Mouse (Mus musculus) kidney, embryonic 16.5 days (tissue): ENCODE data around the gene Tcf3. TPM values are rescaled to one million over a fixed set of nuclear protein-coding genes. Genes with fewer than 3 reads are reported as not detected.

Experiments used
- ATAC-seq: fragments of 200-750 bp; cut with Nextera tagmentation; 2 replicates; pipeline ENCODE4 v1.8.0; 2017; ENCODE audit warnings: moderate TSS enrichment; ENCODE audit not compliant: low FRiP score, low TSS enrichment
- H3K27ac ChIP-seq: fragments of 300-500 bp; sonication (generic); 2 replicates; pipeline ENCODE4 v1.5.1; 2014; ENCODE audit warnings: low read length
- H3K27me3 ChIP-seq: fragments of 300-500 bp; sonication (generic); 2 replicates; pipeline ENCODE4 v1.6.1; 2014; ENCODE audit warnings: low read length, control low read depth, mixed read lengths; ENCODE audit not compliant: insufficient read depth
- H3K36me3 ChIP-seq: fragments of 300-500 bp; sonication (generic); 2 replicates; pipeline ENCODE4 v1.6.1; 2014; ENCODE audit warnings: low read length, control low read depth, mixed read lengths; ENCODE audit not compliant: insufficient read depth
- H3K4me1 ChIP-seq: fragments of 300-500 bp; sonication (generic); 2 replicates; pipeline ENCODE4 v1.6.1; 2014; ENCODE audit warnings: low read length, control low read depth, mixed read lengths; ENCODE audit not compliant: insufficient read depth
- H3K4me2 ChIP-seq: fragments of 300-500 bp; sonication (generic); replicated peaks from 2 replicates; pipeline ENCODE4 v1.6.1; 2014; ENCODE audit warnings: low read depth, low read length
- H3K4me3 ChIP-seq: fragments of 300-500 bp; sonication (generic); 2 replicates; pipeline ENCODE4 v1.5.1; 2014; ENCODE audit warnings: mild to moderate bottlenecking, low read length
- H3K9ac ChIP-seq: fragments of 300-500 bp; sonication (generic); replicated peaks from 2 replicates; pipeline ENCODE4 v1.6.1; 2014; ENCODE audit warnings: low read length
- H3K9me3 ChIP-seq: fragments of 300-500 bp; sonication (generic); 2 replicates; pipeline ENCODE4 v1.6.1; 2016; ENCODE audit warnings: low read length, control low read depth
- WGBS: fragments of 180-500 bp; shearing (Covaris S2); extraction: QIAGEN DNeasy Blood & Tissue Kit; methylation state at CpG from one replicate; pipeline ENCODE4 v1.1.7; 2014; 5-methylcytosine and 5-hydroxymethylcytosine counted together
- polyA plus RNA-seq: library from polyadenylated mRNA; unstranded; fragments of >200 nt; fragmentation: Nextera tagmentation; extraction: Ambion mirVana; gene quantifications from 2 replicates; pipeline ENCODE4 v1.2.1, GENCODE M21; 2015

Tcf3 gene
- polyA plus RNA-seq, 1 experiment from 2014 or later = 118 TPM

- no peaks in the 10 kb centered on the region for H3K9me3 ChIP-seq
- WGBS = 79% methylated on average over 9 of the region's 9 CpGs
Measured at GRCm38 (mm10) chr10:80390697-80391096, 42.8 kb downstream of the Tcf3 start.

GRCm38 (mm10) chr10:80389185-80389708 is 44.2 kb downstream of the Tcf3 start:
- Histone ChIP-seq H3K27ac (no peak overlapping the region), H3K4me1 (peaks cover 23% of the 10 kb centered on the region), H3K9ac (no peak overlapping the region), H3K4me2 (no peak overlapping the region), H3K4me3 (no peak overlapping the region), H3K36me3 (peaks cover 44% of the 10 kb centered on the region), H3K27me3 (no peaks in the 10 kb centered on the region), H3K9me3 (no peaks in the 10 kb centered on the region)
- WGBS = 76% methylated on average over 4 of the region's 4 CpGs
- ATAC-seq = no peak

More at GRCm38 (mm10) chr10:80390697-80391096, 42.8 kb downstream of the Tcf3 start:
- H3K27me3 ChIP-seq = no peaks in the 10 kb centered on the region
- peaks cover 10% of the 10 kb centered on the region for H3K4me1 ChIP-seq
- ATAC-seq = no peak
- peaks cover 52% of the 10 kb centered on the region for H3K36me3 ChIP-seq
- no peak overlapping the region for H3K4me3 ChIP-seq
- no peak overlapping the region for H3K4me2 ChIP-seq
- no peak overlapping the region for H3K27ac ChIP-seq
- no peak overlapping the region for H3K9ac ChIP-seq

GRCm38 (mm10) chr10:80388731-80389130 is 44.7 kb downstream of the Tcf3 start:
- H3K4me3 ChIP-seq = peak overlapping the region; percentile 79; the same call in 1 of the 2 replicates
- no peaks in the 10 kb centered on the region for H3K9me3 ChIP-seq
- no peaks in the 10 kb centered on the region for H3K27me3 ChIP-seq
- no peak for ATAC-seq
- peak overlapping the region; percentile 83; the same call in 1 of the 2 replicates for H3K27ac ChIP-seq
- peaks cover 27% of the 10 kb centered on the region for H3K4me1 ChIP-seq
- peaks cover 39% of the 10 kb centered on the region for H3K36me3 ChIP-seq
- H3K9ac ChIP-seq = no peak overlapping the region; the same call in 1 of the 2 replicates
- WGBS = 9% methylated on average over 2 of the region's 2 CpGs
- peak overlapping the region; percentile 90; the same call in 1 of the 2 replicates for H3K4me2 ChIP-seq

- H3K4me1 ChIP-seq = peaks cover 35% of the 10 kb centered on the region
- peak within 1 kb of the TSS; percentile 90 for H3K4me2 ChIP-seq
- H3K27me3 ChIP-seq = no peaks in the 10 kb centered on the region
- WGBS = 0% methylated on average over 6 of the region's 61 CpGs
- ATAC-seq = peak; percentile 37; the same call in 1 of the 2 replicates
- H3K4me3 ChIP-seq = peak within 1 kb of the TSS; percentile 79
- no peaks in the 10 kb centered on the region for H3K9me3 ChIP-seq
- H3K36me3 ChIP-seq = peaks cover 38% of the 10 kb centered on the region
- H3K27ac ChIP-seq = peak within 1 kb of the TSS; percentile 85
- H3K9ac ChIP-seq = peak within 1 kb of the TSS; percentile 99
Measured at GRCm38 (mm10) chr10:80387522-80387959, 45.9 kb downstream of the Tcf3 start, which contains the start of gene Mex3d. Mex3d (minus strand) TSS chr10:80387659.

- Histone ChIP-seq H3K9me3 (no peaks in the 10 kb centered on the region), H3K9ac (peak overlapping the region; percentile 99), H3K27ac (peak overlapping the region; percentile 85), H3K4me3 (peak overlapping the region; percentile 79), H3K27me3 (no peaks in the 10 kb centered on the region), H3K4me2 (peak overlapping the region; percentile 90), H3K36me3 (peaks cover 38% of the 10 kb centered on the region), H3K4me1 (peaks cover 35% of the 10 kb centered on the region)
- WGBS = under 1% methylated on average over 76 of the region's 94 CpGs
- ATAC-seq = peak; percentile 1; the same call in 1 of the 2 replicates
Measured at GRCm38 (mm10) chr10:80386735-80387471, 46.5 kb downstream of the Tcf3 start.

- WGBS = 1% methylated on average over 34 of the region's 34 CpGs
- H3K27me3 ChIP-seq = no peaks in the 10 kb centered on the region
- H3K4me2 ChIP-seq = peak overlapping the region; percentile 90
- peaks cover 38% of the 10 kb centered on the region for H3K36me3 ChIP-seq
- peak overlapping the region; percentile 85 for H3K27ac ChIP-seq
- H3K9me3 ChIP-seq = no peaks in the 10 kb centered on the region
- peak; percentile 66 for ATAC-seq
- peak overlapping the region; percentile 79 for H3K4me3 ChIP-seq
- peak overlapping the region; percentile 99 for H3K9ac ChIP-seq
- H3K4me1 ChIP-seq = peaks cover 38% of the 10 kb centered on the region
Measured at GRCm38 (mm10) chr10:80385811-80386734, 47.4 kb downstream of the Tcf3 start.

- Histone ChIP-seq H3K4me3 (peak overlapping the region; percentile 79), H3K36me3 (peaks cover 40% of the 10 kb centered on the region), H3K27me3 (no peaks in the 10 kb centered on the region), H3K27ac (peak overlapping the region; percentile 85), H3K9me3 (no peaks in the 10 kb centered on the region), H3K4me2 (peak overlapping the region; percentile 90), H3K4me1 (peaks cover 40% of the 10 kb centered on the region), H3K9ac (peak overlapping the region; percentile 99)
- no peak for ATAC-seq
- WGBS = 10% methylated on average over 7 of the region's 7 CpGs
Measured at GRCm38 (mm10) chr10:80385310-80385709, 48.1 kb downstream of the Tcf3 start.

- Histone ChIP-seq H3K27ac (no peak overlapping the region), H3K36me3 (peaks cover 42% of the 10 kb centered on the region), H3K4me3 (peak overlapping the region; percentile 79), H3K27me3 (no peaks in the 10 kb centered on the region), H3K9ac (peak overlapping the region; percentile 99), H3K4me2 (peak overlapping the region; percentile 90), H3K9me3 (no peaks in the 10 kb centered on the region), H3K4me1 (peaks cover 40% of the 10 kb centered on the region)
- 76% methylated on average over 7 of the region's 7 CpGs for WGBS
- ATAC-seq = no peak
Measured at GRCm38 (mm10) chr10:80384709-80385108, 48.7 kb downstream of the Tcf3 start.

GRCm38 (mm10) chr10:80384115-80384639 is 49.3 kb downstream of the Tcf3 start:
- no peaks in the 10 kb centered on the region for H3K27me3 ChIP-seq
- H3K36me3 ChIP-seq = peaks cover 45% of the 10 kb centered on the region
- 82% methylated on average over 4 of the region's 4 CpGs for WGBS
- H3K4me2 ChIP-seq = peak overlapping the region; percentile 2; the same call in 1 of the 2 replicates
- H3K9me3 ChIP-seq = no peaks in the 10 kb centered on the region
- peak overlapping the region; percentile 79 for H3K4me3 ChIP-seq
- peak overlapping the region; percentile 99 for H3K9ac ChIP-seq
- peaks cover 40% of the 10 kb centered on the region for H3K4me1 ChIP-seq
- H3K27ac ChIP-seq = no peak overlapping the region
- no peak for ATAC-seq
